Mouse (Mus musculus): ENCODE measurements at regions not wholly inside any gene's neighbourhood (a gene's known extent, or its start where the extent isn't known, plus 50 kb on each side); places are given as distances from the start of the nearest gene placed in this dataset.

GRCm38 (mm10) chr17:4921121-4921520, 73.0 kb upstream of the Arid1b start:
- intact Hi-C loops (cut with DNase I), result no loop called here
- no peak for DNase-seq (ENCODE audit: extremely low spot score in 1 of 2, low spot score in 2 of 2)

- intact Hi-C loops (cut with DNase I), result no loop called here
- DNase-seq (ENCODE audit: extremely low spot score in 1 of 2, low spot score in 2 of 2), result no peak
Observed at GRCm38 (mm10) chr17:4928631-4929030, 65.5 kb upstream of the Arid1b start.

GRCm38 (mm10) chr17:4935268-4935667, 58.9 kb upstream of the Arid1b start:
- intact Hi-C loops (cut with DNase I), result no loop called here
- DNase-seq (ENCODE audit: extremely low spot score in 1 of 2, low spot score in 2 of 2), result no peak

GRCm38 (mm10) chr17:4940589-4940988, 53.5 kb upstream of the Arid1b start:
- intact Hi-C loops (cut with DNase I), result no loop called here
- DNase-seq (ENCODE audit: extremely low spot score in 1 of 2, low spot score in 2 of 2), result no peak

- intact Hi-C loops (cut with DNase I), result no loop called here
- DNase-seq (ENCODE audit: extremely low spot score in 1 of 2, low spot score in 2 of 2), result no peak
Observed at GRCm38 (mm10) chr17:4941286-4941800, 52.8 kb upstream of the Arid1b start.

GRCm38 (mm10) chr17:4942868-4943267, 51.3 kb upstream of the Arid1b start:
- DNase-seq (ENCODE audit: extremely low spot score in 1 of 2, low spot score in 2 of 2), result no peak
- intact Hi-C loops (cut with DNase I), result no loop called here
